Mouse (Mus musculus): ENCODE measurements around the gene Gkn2. TPM values are rescaled to one million over a fixed set of nuclear protein-coding genes. Genes with fewer than 3 reads are reported as not detected.

Gene Gkn2
- polyA plus RNA-seq, 1 experiment from 2014 or later = not detected

- peak; percentile 56; the same call in 1 of the 2 replicates for ATAC-seq (replicated peaks; ENCODE audit: low FRiP score)
- H3K9me3 ChIP-seq (replicated peaks) = no peaks in the 10 kb centered on the region
- H3K9ac ChIP-seq = 0 out of 2 replicates have a peak overlapping the region, but pooled peaks have one; percentile 14
- peaks cover 45% of the 10 kb centered on the region for H3K27me3 ChIP-seq
- H3K4me2 ChIP-seq = peak overlapping the region; percentile 57
- H3K36me3 ChIP-seq = no peaks in the 10 kb centered on the region
- H3K27ac ChIP-seq = no peak overlapping the region
- H3K4me3 ChIP-seq (replicated peaks) = peak overlapping the region; percentile 29
- 13% methylated on average over 24 of the region's 24 CpGs for WGBS
- H3K4me1 ChIP-seq = peaks cover 6% of the 10 kb centered on the region; the same call in 1 of the 2 replicates
Observed at GRCm38 (mm10) chr6:87383926-87384691, 11.0 kb downstream of the Gkn2 start.

DNA sequence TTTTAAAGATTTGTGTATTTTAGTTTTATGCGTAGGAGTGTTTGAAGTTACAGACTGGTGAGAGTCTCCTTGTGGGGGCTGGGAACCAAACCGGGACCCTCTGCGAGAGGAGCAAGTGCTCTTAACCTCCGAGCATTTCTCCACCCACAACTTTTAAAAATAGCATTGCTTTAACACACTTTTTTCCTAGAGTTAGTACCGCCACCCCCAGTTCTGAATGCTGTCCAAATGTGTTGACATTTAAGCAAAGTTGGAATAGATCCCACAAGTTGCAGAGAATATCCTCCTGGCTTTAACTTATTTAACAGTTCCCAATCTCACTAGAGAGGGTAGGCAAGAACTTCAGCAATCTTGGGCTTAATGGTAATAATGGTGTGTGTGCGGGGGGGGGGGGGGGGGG is 11.6 kb downstream of the Gkn2 start:
- no peak for ATAC-seq (replicated peaks; ENCODE audit: low FRiP score)
- peaks cover 12% of the 10 kb centered on the region for H3K4me1 ChIP-seq
- H3K4me2 ChIP-seq = peak overlapping the region; percentile 57
- WGBS = 37% methylated on average over 5 of the region's 6 CpGs
- H3K27me3 ChIP-seq = peaks cover 45% of the 10 kb centered on the region
- H3K9ac ChIP-seq = no peak overlapping the region
- no peaks in the 10 kb centered on the region for H3K9me3 ChIP-seq (replicated peaks)
- no peaks in the 10 kb centered on the region for H3K36me3 ChIP-seq
- peak overlapping the region; percentile 29; the same call in 1 of the 2 replicates for H3K4me3 ChIP-seq (replicated peaks)
- no peak overlapping the region for H3K27ac ChIP-seq

DNA sequence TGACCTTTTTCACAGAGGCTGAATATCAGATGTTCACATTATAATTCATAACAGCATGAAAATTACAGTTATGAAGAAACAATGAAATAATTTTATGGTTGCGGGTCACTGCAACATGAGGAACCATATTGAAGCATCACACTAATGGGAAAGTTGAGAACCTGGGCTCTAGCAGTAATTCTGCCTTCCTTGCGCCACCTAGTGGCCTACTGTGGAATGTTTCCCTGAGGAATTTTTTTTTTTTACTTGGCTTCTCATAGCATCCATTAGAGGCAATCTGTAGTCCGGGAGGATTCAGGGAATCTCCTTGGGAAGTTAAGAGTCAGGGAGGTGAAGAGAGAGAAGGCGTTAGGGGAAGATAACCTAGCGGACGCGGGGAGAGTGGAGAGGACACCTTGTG is 13.0 kb downstream of the Gkn2 start:
- Histone ChIP-seq H3K36me3 (no peaks in the 10 kb centered on the region), H3K9me3 (replicated peaks) (no peaks in the 10 kb centered on the region), H3K4me2 (no peak overlapping the region), H3K27me3 (peaks cover 41% of the 10 kb centered on the region), H3K4me3 (replicated peaks) (no peak overlapping the region), H3K27ac (no peak overlapping the region), H3K4me1 (peaks cover 15% of the 10 kb centered on the region), H3K9ac (no peak overlapping the region)
- WGBS = 9% methylated on average over 7 of the region's 7 CpGs
- ATAC-seq (replicated peaks; ENCODE audit: low FRiP score) = no peak

GRCm38 (mm10) chr6:87386681-87387080 is 13.5 kb downstream of the Gkn2 start:
- Histone ChIP-seq H3K9ac (no peak overlapping the region), H3K9me3 (replicated peaks) (no peaks in the 10 kb centered on the region), H3K36me3 (no peaks in the 10 kb centered on the region), H3K4me2 (no peak overlapping the region), H3K4me1 (peaks cover 15% of the 10 kb centered on the region), H3K4me3 (replicated peaks) (no peak overlapping the region), H3K27me3 (peaks cover 41% of the 10 kb centered on the region), H3K27ac (no peak overlapping the region)
- ATAC-seq (replicated peaks; ENCODE audit: low FRiP score) = no peak
- WGBS = 87% methylated on average over 10 of the region's 10 CpGs

GRCm38 (mm10) chr6:87388877-87389276 is 15.7 kb downstream of the Gkn2 start, which contains the start of gene Gkn3:
Gene Gkn3 (minus strand): TSS chr6:87388935.
- Histone ChIP-seq H3K27ac (no peak within 1 kb of the TSS), H3K36me3 (no peaks in the 10 kb centered on the region), H3K4me3 (replicated peaks) (no peak within 1 kb of the TSS), H3K27me3 (peaks cover 27% of the 10 kb centered on the region), H3K9ac (no peak within 1 kb of the TSS), H3K4me1 (peaks cover 22% of the 10 kb centered on the region), H3K9me3 (replicated peaks) (no peaks in the 10 kb centered on the region), H3K4me2 (no peak within 1 kb of the TSS)
- WGBS = 48% methylated on average over 7 of the region's 7 CpGs
- ATAC-seq (replicated peaks; ENCODE audit: low FRiP score) = no peak

GRCm38 (mm10) chr6:87389455-87389989 is 16.4 kb downstream of the Gkn2 start:
- Histone ChIP-seq H3K4me3 (replicated peaks) (no peak overlapping the region), H3K27me3 (peaks cover 27% of the 10 kb centered on the region), H3K36me3 (no peaks in the 10 kb centered on the region), H3K9ac (no peak overlapping the region), H3K4me2 (no peak overlapping the region), H3K4me1 (peaks cover 23% of the 10 kb centered on the region), H3K27ac (no peak overlapping the region), H3K9me3 (replicated peaks) (no peaks in the 10 kb centered on the region)
- WGBS = 14% methylated on average over 5 of the region's 5 CpGs
- ATAC-seq (replicated peaks; ENCODE audit: low FRiP score) = no peak

GRCm38 (mm10) chr6:87393466-87394205 is 20.5 kb downstream of the Gkn2 start:
- 60% methylated on average over 8 of the region's 8 CpGs for WGBS

GRCm38 (mm10) chr6:87394783-87395182 is 21.6 kb downstream of the Gkn2 start:
- Histone ChIP-seq H3K4me3 (replicated peaks) (no peak overlapping the region), H3K27me3 (peaks cover 2% of the 10 kb centered on the region; the same call in 1 of the 2 replicates), H3K9me3 (replicated peaks) (no peaks in the 10 kb centered on the region), H3K27ac (no peak overlapping the region), H3K9ac (no peak overlapping the region), H3K4me2 (no peak overlapping the region), H3K36me3 (no peaks in the 10 kb centered on the region), H3K4me1 (peaks cover 24% of the 10 kb centered on the region)
- WGBS = 63% methylated on average over 9 of the region's 9 CpGs
- 0 out of 2 replicates have a peak, but pooled peaks have one; percentile 52 for ATAC-seq (replicated peaks; ENCODE audit: low FRiP score)

More at GRCm38 (mm10) chr6:87393466-87394205, 20.5 kb downstream of the Gkn2 start:
- H3K27ac ChIP-seq = no peak overlapping the region
- H3K4me2 ChIP-seq = no peak overlapping the region
- H3K9ac ChIP-seq = no peak overlapping the region
- peaks cover 2% of the 10 kb centered on the region for H3K27me3 ChIP-seq
- ATAC-seq (replicated peaks; ENCODE audit: low FRiP score) = 0 out of 2 replicates have a peak, but pooled peaks have one; percentile 52
- no peak overlapping the region for H3K4me3 ChIP-seq (replicated peaks)
- no peaks in the 10 kb centered on the region for H3K36me3 ChIP-seq
- no peaks in the 10 kb centered on the region for H3K9me3 ChIP-seq (replicated peaks)
- peaks cover 29% of the 10 kb centered on the region for H3K4me1 ChIP-seq

DNA sequence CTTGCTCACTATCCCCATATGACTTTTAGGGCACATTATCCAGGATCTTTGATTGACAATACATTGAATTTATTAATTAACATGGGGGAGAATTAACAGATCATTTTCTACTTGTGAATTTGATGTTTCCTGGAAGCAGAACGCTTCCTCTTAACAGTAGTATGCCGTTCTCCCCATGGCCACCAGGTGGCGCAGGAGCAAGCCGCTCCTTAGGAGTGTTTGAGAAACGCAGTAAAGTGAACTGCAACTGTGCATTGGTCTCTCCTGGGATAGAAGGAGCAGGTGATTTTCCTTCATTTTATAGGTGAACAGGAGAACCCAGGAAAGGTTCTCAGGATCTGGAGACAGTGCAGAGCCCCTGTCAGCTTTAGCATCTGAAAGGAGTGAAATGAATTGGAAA is 26.0 kb downstream of the Gkn2 start:
- no peak overlapping the region for H3K4me3 ChIP-seq (replicated peaks)
- no peaks in the 10 kb centered on the region for H3K9me3 ChIP-seq (replicated peaks)
- 0 out of 2 replicates have a peak, but pooled peaks cover 2% of the 10 kb centered on the region for H3K27me3 ChIP-seq
- no peaks in the 10 kb centered on the region for H3K36me3 ChIP-seq
- no peak for ATAC-seq (replicated peaks; ENCODE audit: low FRiP score)
- no peak overlapping the region for H3K9ac ChIP-seq
- H3K4me1 ChIP-seq = peaks cover 14% of the 10 kb centered on the region; the same call in 1 of the 2 replicates
- no peak overlapping the region for H3K27ac ChIP-seq
- 2% methylated on average over 5 of the region's 5 CpGs for WGBS
- H3K4me2 ChIP-seq = no peak overlapping the region

DNA sequence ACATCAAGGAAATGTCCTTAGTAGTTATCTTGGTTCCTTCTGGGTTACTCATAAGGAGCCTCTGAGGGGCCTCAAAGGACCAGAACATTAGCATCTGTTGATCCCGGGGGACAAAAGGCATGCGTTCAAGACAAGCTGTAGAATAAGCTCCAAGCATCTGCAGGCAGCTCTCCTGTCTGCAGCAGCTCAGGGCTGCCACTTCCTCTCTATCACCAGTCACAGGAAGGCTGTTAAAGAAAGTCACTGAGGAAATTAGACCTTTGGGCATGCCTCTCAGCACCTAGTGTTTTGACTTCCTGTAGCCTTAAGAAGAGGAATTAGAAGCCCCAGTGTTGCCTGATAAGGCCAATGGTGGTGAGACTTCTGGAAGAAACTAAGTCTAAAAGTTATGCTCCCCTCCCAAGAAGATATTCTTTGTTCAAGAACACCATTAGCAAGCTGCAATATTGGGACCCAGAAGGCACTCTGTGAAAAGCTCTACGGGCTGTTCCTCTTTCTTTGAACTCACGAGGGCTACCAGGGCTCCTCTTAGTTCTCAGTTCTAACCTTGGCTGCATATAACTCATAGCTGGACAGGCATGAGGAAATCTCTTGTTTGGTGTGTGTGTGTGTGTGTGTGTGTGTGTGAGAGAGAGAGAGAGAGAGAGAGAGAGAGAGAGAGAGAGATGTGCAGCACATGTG is 26.9 kb downstream of the Gkn2 start:
- H3K4me2 ChIP-seq = no peak overlapping the region
- H3K36me3 ChIP-seq = no peaks in the 10 kb centered on the region
- 0 out of 2 replicates have a peak, but pooled peaks cover 2% of the 10 kb centered on the region for H3K27me3 ChIP-seq
- H3K4me1 ChIP-seq = 0 out of 2 replicates have a peak, but pooled peaks cover 6% of the 10 kb centered on the region
- H3K9me3 ChIP-seq (replicated peaks) = no peaks in the 10 kb centered on the region
- H3K27ac ChIP-seq = no peak overlapping the region
- no peak for ATAC-seq (replicated peaks; ENCODE audit: low FRiP score)
- H3K9ac ChIP-seq = no peak overlapping the region
- no peak overlapping the region for H3K4me3 ChIP-seq (replicated peaks)
- 53% methylated on average over 4 of the region's 4 CpGs for WGBS

GRCm38 (mm10) chr6:87401456-87401855 is 28.3 kb downstream of the Gkn2 start:
- no peak for ATAC-seq (replicated peaks; ENCODE audit: low FRiP score)
- Histone ChIP-seq H3K36me3 (no peaks in the 10 kb centered on the region), H3K4me3 (replicated peaks) (no peak overlapping the region), H3K9ac (no peak overlapping the region), H3K9me3 (replicated peaks) (no peaks in the 10 kb centered on the region), H3K27me3 (no peaks in the 10 kb centered on the region), H3K4me1 (0 out of 2 replicates have a peak, but pooled peaks cover 5% of the 10 kb centered on the region), H3K27ac (no peak overlapping the region), H3K4me2 (no peak overlapping the region)
- 59% methylated on average over 6 of the region's 6 CpGs for WGBS

All from kidney, embryonic 15.5 days (tissue).